12 mouse cellular contexts compared by ENCODE assay signal in genomic region chr13:44657905-44658414, GRCm38 (mm10).
DNase-seq lines count a peak whose midpoint lies in the region; ATAC-seq and TF ChIP-seq lines count a peak whose summit lies in the region.
"Had no signal": no experiment of that assay in that cellular context is flagged by ENCODE, and none has a peak within 500 bp of the region (broad histone marks: within the 10 kb centered on the region; RNA-seq: fewer than 3 reads in every experiment).

No protein-coding gene starts in this region.

- no peak overlapping the region for H3K27ac ChIP-seq in hindbrain, postnatal 0 days
- no peak overlapping the region for H3K27ac ChIP-seq in hindbrain, embryonic 12.5 days
- no peak overlapping the region for H3K27ac ChIP-seq in heart, adult 2 months
- no peak overlapping the region for H3K27ac ChIP-seq in hindbrain, embryonic 10.5 days
- H3K27ac ChIP-seq in midbrain, embryonic 13.5 days = no peak overlapping the region
- H3K27ac ChIP-seq: heart, embryonic 13.5 days; limb, embryonic 13.5 days; neural tube, embryonic 15.5 days had no signal

- H3K79me2 ChIP-seq in heart, adult 2 months (replicated peaks; ENCODE audit: control insufficient read depth, insufficient read depth, low read length) = no peaks in the 10 kb centered on the region

- TF ChIP-seq POLR2A in heart, adult 2 months (IDR thresholded peaks at IDR 0.05; ENCODE audit: insufficient read depth, low read depth, low read length) = no peak

- no peaks in the 10 kb centered on the region for H3K36me3 ChIP-seq in hindbrain, postnatal 0 days (ENCODE audit: insufficient read depth, low read length)
- no peaks in the 10 kb centered on the region for H3K36me3 ChIP-seq in hindbrain, embryonic 12.5 days
- no peaks in the 10 kb centered on the region for H3K36me3 ChIP-seq in heart, adult 2 months (ENCODE audit: control insufficient read depth, insufficient read depth, low read length)
- no peaks in the 10 kb centered on the region for H3K36me3 ChIP-seq in hindbrain, embryonic 10.5 days
- no peaks in the 10 kb centered on the region for H3K36me3 ChIP-seq in midbrain, embryonic 13.5 days
- H3K36me3 ChIP-seq: heart, embryonic 13.5 days; limb, embryonic 13.5 days; neural tube, embryonic 15.5 days had no signal

- intact Hi-C loops in heart, adult 2 months (cut with DNase I) = no loop called here

- H3K27me3 ChIP-seq in hindbrain, postnatal 0 days (ENCODE audit: insufficient read depth, low read length) = no peaks in the 10 kb centered on the region
- H3K27me3 ChIP-seq in hindbrain, embryonic 12.5 days = no peaks in the 10 kb centered on the region
- H3K27me3 ChIP-seq in heart, adult 2 months (ENCODE audit: control insufficient read depth, insufficient read depth, low read length) = no peaks in the 10 kb centered on the region
- H3K27me3 ChIP-seq in hindbrain, embryonic 10.5 days (ENCODE audit: insufficient read depth, poor library complexity, severe bottlenecking) = no peaks in the 10 kb centered on the region
- H3K27me3 ChIP-seq in midbrain, embryonic 13.5 days = no peaks in the 10 kb centered on the region
- H3K27me3 ChIP-seq: CH12.LX; heart, embryonic 13.5 days; limb, embryonic 13.5 days; neural tube, embryonic 15.5 days had no signal

- no peaks in the 10 kb centered on the region for H3K4me1 ChIP-seq in hindbrain, postnatal 0 days (ENCODE audit: insufficient read depth, low read length)
- H3K4me1 ChIP-seq in hindbrain, embryonic 12.5 days = no peaks in the 10 kb centered on the region
- no peaks in the 10 kb centered on the region for H3K4me1 ChIP-seq in heart, adult 2 months (ENCODE audit: control insufficient read depth, insufficient read depth, low read length)
- H3K4me1 ChIP-seq in hindbrain, embryonic 10.5 days (replicated peaks) = peaks cover 11% of the 10 kb centered on the region
- H3K4me1 ChIP-seq in midbrain, embryonic 13.5 days (replicated peaks) = no peaks in the 10 kb centered on the region

- 62% methylated on average over 10 of the region's 10 CpGs for WGBS in hindbrain, postnatal 0 days
- 57% methylated on average over 10 of the region's 10 CpGs for WGBS in hindbrain, embryonic 12.5 days
- 70% methylated on average over 10 of the region's 10 CpGs for WGBS in heart, adult 2 months
- WGBS in hindbrain, embryonic 10.5 days = 61% methylated on average over 10 of the region's 10 CpGs
- 73% methylated on average over 10 of the region's 10 CpGs for WGBS in midbrain, embryonic 13.5 days

- TF ChIP-seq EP300 in heart, adult 2 months (IDR thresholded peaks at IDR 0.05; ENCODE audit: insufficient read depth, low read depth, low read length) = no peak

- DNase-seq in hindbrain, postnatal 0 days (ENCODE audit: low spot score) = peak; percentile 22
- DNase-seq in cerebellum, adult 8-10 months = peak; percentile 64
- peak; percentile 64 to 67 for DNase-seq in kidney, postnatal 4 days
- DNase-seq in right cerebral cortex, adult 2 months (ENCODE audit: low spot score in 2 of 2) = peak; percentile 56 to 73
- DNase-seq in heart, adult 2 months = no peak
- DNase-seq in hindbrain, embryonic 10.5 days (ENCODE audit: low spot score) = no peak

- TF ChIP-seq CTCF in hindbrain, postnatal 0 days (IDR thresholded peaks at IDR 0.05; ENCODE audit: low read depth) = no peak
- TF ChIP-seq CTCF in heart, adult 2 months (IDR thresholded peaks at IDR 0.05) = no peak

- H3K9me3 ChIP-seq in hindbrain, postnatal 0 days (ENCODE audit: low read length) = no peaks in the 10 kb centered on the region
- no peaks in the 10 kb centered on the region for H3K9me3 ChIP-seq in hindbrain, embryonic 12.5 days (replicated peaks)
- H3K9me3 ChIP-seq in hindbrain, embryonic 10.5 days = no peaks in the 10 kb centered on the region
- no peaks in the 10 kb centered on the region for H3K9me3 ChIP-seq in midbrain, embryonic 13.5 days
- H3K9me3 ChIP-seq: heart, embryonic 13.5 days; limb, embryonic 13.5 days; neural tube, embryonic 15.5 days had no signal

- no peak overlapping the region for H3K4me3 ChIP-seq in hindbrain, postnatal 0 days (ENCODE audit: low read length)
- no peak overlapping the region for H3K4me3 ChIP-seq in hindbrain, embryonic 12.5 days
- H3K4me3 ChIP-seq in heart, adult 2 months = no peak overlapping the region
- no peak overlapping the region for H3K4me3 ChIP-seq in hindbrain, embryonic 10.5 days
- no peak overlapping the region for H3K4me3 ChIP-seq in midbrain, embryonic 13.5 days (replicated peaks)
- H3K4me3 ChIP-seq: heart, embryonic 13.5 days; limb, embryonic 13.5 days; neural tube, embryonic 15.5 days had no signal

- no peak for ATAC-seq in hindbrain, postnatal 0 days
- no peak for ATAC-seq in hindbrain, embryonic 12.5 days (ENCODE audit: low FRiP score)
- ATAC-seq in midbrain, embryonic 13.5 days = no peak

- H3K4me2 ChIP-seq in hindbrain, postnatal 0 days (ENCODE audit: low read depth, low read length) = no peak overlapping the region
- no peak overlapping the region for H3K4me2 ChIP-seq in hindbrain, embryonic 12.5 days (replicated peaks)
- H3K4me2 ChIP-seq in midbrain, embryonic 13.5 days (replicated peaks) = no peak overlapping the region
- H3K4me2 ChIP-seq: heart, embryonic 13.5 days; limb, embryonic 13.5 days; neural tube, embryonic 15.5 days had no signal

- H3K9ac ChIP-seq in hindbrain, postnatal 0 days (replicated peaks; ENCODE audit: low read length) = no peak overlapping the region
- H3K9ac ChIP-seq in hindbrain, embryonic 12.5 days = no peak overlapping the region
- no peak overlapping the region for H3K9ac ChIP-seq in heart, adult 2 months (ENCODE audit: low read depth, low read length)
- H3K9ac ChIP-seq in midbrain, embryonic 13.5 days (replicated peaks) = no peak overlapping the region
- H3K9ac ChIP-seq: heart, embryonic 13.5 days; limb, embryonic 13.5 days; neural tube, embryonic 15.5 days had no signal

Comparison
In these comparisons a context has a peak if more than half of its experiments do, and no peak if none do; other contexts are left out.
1. DNase-seq: peak in hindbrain, postnatal 0 days (single experiment), cerebellum, adult 8-10 months (single experiment), kidney, postnatal 4 days (2 of 2) and right cerebral cortex, adult 2 months (2 of 2); none in heart, adult 2 months (0 of 2) and hindbrain, embryonic 10.5 days (single experiment).